Mouse (Mus musculus): Measurements from ENCODE around the gene Nubp1. TPM values are rescaled to one million over a fixed set of nuclear protein-coding genes. Genes with fewer than 3 reads are reported as not detected.

The Nubp1 gene
- polyA plus RNA-seq (2017; shearing (Covaris generic)), result 10 to 100 TPM; 46.9 to 77.0 (median 47.2) TPM

- peak; percentile 98 for ATAC-seq
Measured at GRCm38 (mm10) chr16:10411764-10412746, at the start of gene Nubp1. Nubp1 (plus strand) TSS chr16:10411948.

- no peak for ATAC-seq
Measured at GRCm38 (mm10) chr16:10363061-10363460, 48.7 kb upstream of the Nubp1 start.

GRCm38 (mm10) chr16:10365796-10366195 lies 46.0 kb upstream of the Nubp1 start:
- no peak for ATAC-seq

GRCm38 (mm10) chr16:10366240-10367217 lies 45.2 kb upstream of the Nubp1 start:
- no peak for ATAC-seq

- no peak for ATAC-seq
Measured at GRCm38 (mm10) chr16:10369468-10369934, 42.2 kb upstream of the Nubp1 start.

- ATAC-seq, result no peak
Measured at GRCm38 (mm10) chr16:10369996-10370395, 41.8 kb upstream of the Nubp1 start.

GRCm38 (mm10) chr16:10372372-10372771 lies 39.4 kb upstream of the Nubp1 start:
- no peak for ATAC-seq

- ATAC-seq, result no peak
Measured at GRCm38 (mm10) chr16:10374254-10375011, 37.3 kb upstream of the Nubp1 start.

- no peak for ATAC-seq
Measured at GRCm38 (mm10) chr16:10377286-10377685, 34.5 kb upstream of the Nubp1 start.

GRCm38 (mm10) chr16:10379531-10379930 lies 32.2 kb upstream of the Nubp1 start:
- no peak for ATAC-seq

GRCm38 (mm10) chr16:10384060-10384497 lies 27.7 kb upstream of the Nubp1 start:
- ATAC-seq, result no peak

- ATAC-seq, result no peak
Measured at GRCm38 (mm10) chr16:10384544-10384943, 27.2 kb upstream of the Nubp1 start.

GRCm38 (mm10) chr16:10385261-10385660 lies 26.5 kb upstream of the Nubp1 start:
- ATAC-seq, result no peak

GRCm38 (mm10) chr16:10388634-10389365 lies 22.9 kb upstream of the Nubp1 start:
- ATAC-seq, result no peak

GRCm38 (mm10) chr16:10392587-10392986 lies 19.2 kb upstream of the Nubp1 start:
- ATAC-seq, result no peak

- no peak for ATAC-seq
Measured at GRCm38 (mm10) chr16:10394699-10395540, 16.8 kb upstream of the Nubp1 start, which contains the start of gene Tekt5. Tekt5 (minus strand) TSS chr16:10395490.

- ATAC-seq, result no peak
Measured at GRCm38 (mm10) chr16:10398755-10399154, 13.0 kb upstream of the Nubp1 start.

- ATAC-seq, result peak; percentile 68
Measured at GRCm38 (mm10) chr16:10399160-10399559, 12.6 kb upstream of the Nubp1 start.

- ATAC-seq, result no peak
Measured at GRCm38 (mm10) chr16:10415976-10416375, 4.2 kb downstream of the Nubp1 start.

- ATAC-seq, result no peak
Measured at GRCm38 (mm10) chr16:10416866-10417265, 5.1 kb downstream of the Nubp1 start.
